Mouse (Mus musculus): Measurements from ENCODE around the gene Kctd6.

GRCm38 (mm10) chr14:8232155-8232910, 18.4 kb downstream of the Kctd6 start:
- TF ChIP-seq CTCF (IDR thresholded peaks at IDR 0.05; ENCODE audit: low read depth) (no peak), EP300 (IDR thresholded peaks at IDR 0.05; ENCODE audit: low read depth) (no peak)
